Mouse (Mus musculus) frontal cortex, postnatal 25 days (tissue): ENCODE data around the gene Epb41l3.

Experiments
- DNase-seq, 2 experiments: peaks; one replicate each; pipeline ENCODE4 v3.0.0; 2022; ENCODE audit warnings: low spot score in 2 of 2

Gene Epb41l3

GRCm38 (mm10) chr17:69181560-69182316, 106.3 kb downstream of the Epb41l3 start:
- no peak for DNase-seq

DNA sequence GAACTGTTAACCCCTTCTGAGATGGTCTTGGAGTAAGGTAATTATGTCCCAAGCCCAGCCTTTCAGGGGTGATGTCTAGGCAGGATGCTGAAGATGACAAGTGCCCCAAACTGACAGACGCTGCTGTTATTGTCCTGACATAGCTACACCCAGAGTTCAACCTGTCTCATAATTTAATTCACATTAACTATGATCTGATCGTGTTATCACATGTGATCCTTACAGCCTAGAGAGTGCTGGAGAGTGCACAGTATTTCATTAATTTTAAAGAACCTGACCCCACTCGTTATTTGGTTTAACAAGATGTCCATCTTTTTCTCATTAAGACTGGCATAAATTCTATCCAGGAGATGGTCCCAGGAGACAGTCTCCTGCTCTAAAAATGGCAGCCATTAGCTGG, 112.3 kb downstream of the Epb41l3 start:
- no peak for DNase-seq

- DNase-seq, result no peak
Measured at GRCm38 (mm10) chr17:69192863-69193493, 117.5 kb downstream of the Epb41l3 start.

GRCm38 (mm10) chr17:69194599-69194998, 119.1 kb downstream of the Epb41l3 start:
- DNase-seq, result no peak

GRCm38 (mm10) chr17:69195758-69196157, 120.3 kb downstream of the Epb41l3 start:
- DNase-seq, result no peak

- DNase-seq, result no peak
Measured at GRCm38 (mm10) chr17:69196656-69197055, 121.2 kb downstream of the Epb41l3 start.

GRCm38 (mm10) chr17:69198805-69199204, 123.3 kb downstream of the Epb41l3 start:
- no peak for DNase-seq

DNA sequence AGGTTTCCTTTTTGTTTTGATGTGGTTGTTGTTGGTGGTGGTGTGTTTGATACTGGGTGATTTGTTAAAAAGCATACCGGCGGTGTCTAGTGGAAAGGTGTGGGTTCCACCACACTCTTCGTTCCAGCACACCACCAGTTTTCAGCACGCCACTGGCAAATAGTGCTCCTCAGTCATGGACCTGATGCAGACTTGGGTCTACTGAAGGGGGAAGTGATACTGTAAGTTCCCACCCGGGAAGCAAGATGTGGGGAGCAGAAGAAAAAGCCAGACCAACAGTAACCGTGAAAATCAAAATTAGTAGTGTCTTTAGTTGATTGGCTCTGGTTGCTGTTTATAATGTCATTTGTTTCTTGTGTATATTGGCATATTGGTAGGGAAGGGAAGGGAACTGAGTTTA, 124.3 kb downstream of the Epb41l3 start:
- DNase-seq, result no peak

DNA sequence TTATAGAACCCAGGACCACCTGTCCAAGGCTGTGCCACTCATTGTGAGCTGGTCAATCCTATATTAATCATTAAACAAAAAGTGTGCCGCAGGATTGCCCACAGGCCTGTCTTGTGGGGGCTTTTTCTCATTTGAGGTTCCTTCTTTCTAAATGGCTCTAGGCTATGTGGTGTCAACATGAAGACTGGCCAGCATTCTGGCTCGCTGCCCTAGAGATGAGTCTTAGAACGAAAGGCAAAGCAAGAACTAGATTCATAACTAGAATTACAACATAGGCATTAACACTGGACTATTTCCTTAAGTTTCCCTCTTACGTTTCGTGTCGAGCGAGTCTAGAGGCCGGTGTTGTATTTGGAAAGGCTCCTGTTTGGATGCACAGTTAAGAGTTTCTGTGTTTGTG, 125.5 kb downstream of the Epb41l3 start:
- DNase-seq, result no peak

DNA sequence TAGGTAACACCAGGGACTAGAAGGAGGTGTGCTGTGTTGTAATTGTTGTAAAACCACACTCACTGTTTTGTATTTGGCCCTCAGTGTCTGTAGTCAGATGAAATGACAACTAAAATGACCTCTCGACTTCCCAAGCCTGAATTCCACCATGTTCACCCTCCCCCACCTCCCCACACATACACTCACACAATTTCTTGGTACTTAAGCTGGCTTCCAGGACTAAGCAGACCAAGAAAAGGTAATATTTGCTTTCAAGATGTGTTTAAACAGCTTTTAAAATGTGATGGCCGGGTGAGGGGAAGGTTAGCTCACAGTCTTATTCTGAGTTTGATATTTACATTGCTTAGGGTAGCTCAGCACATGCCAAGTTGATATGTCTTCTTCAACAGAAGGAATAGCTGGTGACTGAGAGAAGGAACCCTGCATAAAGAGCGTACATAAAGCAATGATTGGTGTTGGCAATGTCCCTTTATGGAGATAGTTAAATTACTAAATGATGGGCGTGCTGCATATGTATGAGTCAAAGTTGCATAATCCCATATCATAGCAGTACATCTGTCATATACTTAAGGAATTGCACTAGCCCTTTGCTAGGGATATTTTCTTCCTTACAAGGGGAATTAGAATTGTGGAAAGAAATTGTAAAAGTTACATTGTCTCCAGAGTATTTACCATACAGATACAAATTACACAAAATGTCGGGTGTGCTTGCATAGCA, 130.0 kb downstream of the Epb41l3 start:
- no peak for DNase-seq

DNA sequence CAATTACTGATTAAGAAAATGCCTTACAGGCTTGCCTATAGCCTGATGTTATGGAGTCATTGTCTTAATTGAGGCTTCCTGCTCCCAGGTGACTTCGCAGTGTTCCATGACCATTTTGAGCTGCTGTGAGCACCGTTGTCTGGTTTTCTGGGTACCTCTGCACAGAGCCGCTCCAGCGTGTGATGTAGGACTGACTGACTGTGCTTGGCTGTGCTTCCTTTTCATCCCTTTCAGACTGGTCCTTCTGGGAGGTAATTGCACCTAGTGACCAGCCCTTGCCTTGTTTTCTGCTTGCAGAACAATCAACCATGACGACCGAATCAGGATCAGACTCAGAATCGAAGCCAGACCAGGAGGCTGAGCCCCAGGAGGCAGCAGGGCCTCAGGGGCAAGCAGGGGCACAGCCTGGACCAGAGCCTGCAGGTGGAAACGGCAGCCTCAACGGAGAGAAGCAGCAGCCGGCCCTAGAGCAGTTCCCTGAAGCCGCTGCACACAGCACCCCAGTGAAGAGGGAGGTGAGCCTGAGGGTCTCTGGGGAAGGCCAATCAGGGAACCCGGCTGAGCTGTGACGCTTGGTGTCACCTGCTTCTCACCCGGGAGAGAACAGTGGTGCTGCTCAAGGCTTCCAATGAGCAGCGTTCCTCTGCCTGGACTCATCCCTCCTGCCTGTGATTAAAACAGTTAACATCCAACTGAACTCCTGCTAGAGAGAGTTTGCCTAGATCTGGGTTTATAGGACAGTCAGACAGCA, 132.3 kb downstream of the Epb41l3 start:
- no peak for DNase-seq

GRCm38 (mm10) chr17:69211065-69211464, 135.6 kb downstream of the Epb41l3 start:
- no peak for DNase-seq

- DNase-seq, result no peak
Measured at GRCm38 (mm10) chr17:69216120-69216519, 140.6 kb downstream of the Epb41l3 start.

- DNase-seq, result no peak
Measured at GRCm38 (mm10) chr17:69220849-69221248, 145.4 kb downstream of the Epb41l3 start.

GRCm38 (mm10) chr17:69221377-69221776, 145.9 kb downstream of the Epb41l3 start:
- DNase-seq, result no peak

DNA sequence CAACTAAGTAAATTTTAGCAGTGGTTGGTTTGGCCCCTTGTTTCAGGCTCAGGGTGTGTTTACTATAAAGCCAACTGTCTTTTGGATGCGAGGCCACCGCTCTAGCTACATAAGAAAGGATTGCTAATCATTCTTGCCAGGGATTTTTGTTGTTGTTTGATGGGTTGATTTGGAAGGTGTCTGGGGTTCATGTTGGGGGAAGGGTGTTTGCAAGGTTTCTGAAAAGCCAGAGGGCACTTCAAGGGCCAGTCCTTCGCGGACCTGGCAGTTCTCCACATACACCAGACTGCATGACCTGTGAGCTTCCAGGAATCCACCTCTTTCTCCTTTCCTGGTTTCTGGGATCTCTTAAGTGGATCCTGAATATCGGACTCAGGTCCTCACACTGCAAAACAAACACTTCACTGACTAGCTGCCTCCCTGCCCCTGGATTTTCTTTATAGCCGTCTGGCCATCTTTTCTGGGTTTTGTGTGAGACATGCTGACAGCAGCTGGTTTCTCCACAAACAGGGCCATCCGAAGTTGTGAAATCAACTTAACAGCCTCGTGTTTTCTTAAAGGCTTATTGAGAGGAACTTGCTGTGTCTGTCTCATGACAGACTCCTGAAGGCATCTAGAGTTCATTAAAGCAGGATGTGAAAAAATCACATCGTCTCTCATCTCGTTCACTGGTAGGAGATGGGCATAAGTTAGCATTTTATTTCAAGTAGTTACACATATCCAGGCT, 146.6 kb downstream of the Epb41l3 start:
- DNase-seq, result no peak

DNA sequence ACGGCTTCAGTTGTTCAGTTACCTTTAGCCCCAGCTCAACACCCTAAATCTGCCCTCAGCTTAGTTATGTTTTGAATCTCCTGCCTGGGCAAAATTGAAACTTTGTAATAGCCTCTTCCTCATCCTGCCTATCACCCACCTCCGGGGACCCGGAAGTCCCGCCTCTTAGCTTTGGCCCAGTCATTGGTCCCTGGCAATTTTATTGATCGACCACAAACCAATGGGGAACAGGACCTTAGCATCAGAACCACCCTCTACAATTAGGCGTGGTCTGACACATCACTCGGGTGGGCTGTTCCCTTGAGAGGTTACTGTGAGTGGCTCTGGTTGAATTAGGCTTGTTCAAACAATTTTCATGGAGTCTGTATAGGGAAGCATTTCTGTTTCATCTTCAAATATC, 150.5 kb downstream of the Epb41l3 start:
- DNase-seq, result no peak

DNA sequence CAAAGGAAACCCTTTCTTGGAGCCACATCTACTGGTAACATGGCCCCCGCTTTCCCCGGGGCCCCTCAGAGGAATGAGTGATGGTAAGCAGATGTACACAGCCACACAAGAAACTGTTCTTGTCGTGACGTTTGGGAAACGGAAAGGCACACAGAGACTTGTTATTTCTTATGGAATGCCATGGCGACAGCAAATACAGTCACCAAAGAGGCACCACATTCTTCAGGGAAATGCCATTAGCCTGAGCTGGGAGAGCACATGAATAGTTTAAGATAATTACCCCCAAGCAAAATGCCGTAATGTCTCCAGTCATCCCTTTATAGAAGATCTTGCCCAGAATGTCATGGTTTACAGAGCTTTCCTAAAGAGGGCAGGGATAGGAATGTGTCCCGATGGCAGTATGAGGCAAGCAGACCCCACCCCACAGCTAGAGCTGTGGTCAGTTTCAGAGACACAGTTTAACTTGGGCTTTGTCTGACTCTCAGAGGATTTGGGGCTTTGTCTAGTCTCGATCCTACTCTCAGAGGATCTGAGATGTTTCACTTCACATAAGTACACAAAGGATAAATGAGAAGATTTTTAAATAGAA, 152.0 kb downstream of the Epb41l3 start:
- DNase-seq, result no peak

GRCm38 (mm10) chr17:69229451-69229850, 154.0 kb downstream of the Epb41l3 start:
- DNase-seq, result no peak

DNA sequence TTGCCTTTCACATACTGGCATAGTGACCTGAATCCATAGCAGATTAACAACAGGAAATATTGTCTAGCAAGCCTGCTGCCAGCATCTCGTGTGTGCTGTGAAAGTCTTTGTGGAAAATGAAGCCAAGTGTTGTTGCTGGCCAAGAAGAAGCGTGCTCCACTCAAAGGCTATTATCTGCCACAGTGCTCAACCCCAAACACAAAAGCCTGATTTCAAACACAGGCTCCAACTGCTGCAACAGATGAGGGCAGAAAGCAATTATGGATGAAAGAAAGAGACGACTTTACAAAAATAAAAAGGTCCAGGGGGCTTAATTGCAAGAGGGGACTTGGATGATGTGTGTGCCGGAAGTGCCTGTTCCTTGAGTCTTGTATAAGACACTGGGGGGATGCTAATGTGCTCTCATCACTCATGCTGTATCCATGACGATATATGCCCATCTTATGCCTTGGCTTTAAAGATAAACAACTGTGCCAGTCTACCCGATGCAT, 154.7 kb downstream of the Epb41l3 start:
- no peak for DNase-seq

DNA sequence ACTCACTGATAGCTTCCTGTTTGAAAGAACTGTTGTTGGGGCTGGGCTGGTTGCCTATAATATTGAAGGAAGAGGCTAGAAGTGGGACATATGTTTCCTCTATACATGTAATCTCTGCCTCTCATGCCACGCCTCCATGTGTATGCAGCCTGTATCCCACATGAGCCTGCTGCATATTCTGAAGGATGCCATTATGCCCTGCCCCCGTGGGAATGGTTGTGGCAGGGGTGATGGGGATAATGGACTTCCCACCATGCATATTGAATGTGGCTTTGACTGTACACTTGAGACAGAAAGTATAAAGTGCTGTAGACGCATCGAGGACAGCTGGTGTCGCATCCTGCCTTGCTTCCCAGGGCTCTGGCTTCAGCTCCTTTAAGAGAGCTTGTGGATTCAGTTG, 155.9 kb downstream of the Epb41l3 start:
- DNase-seq, result no peak
